Mouse (Mus musculus): Measurements from ENCODE around the gene Nudt8.

DNA sequence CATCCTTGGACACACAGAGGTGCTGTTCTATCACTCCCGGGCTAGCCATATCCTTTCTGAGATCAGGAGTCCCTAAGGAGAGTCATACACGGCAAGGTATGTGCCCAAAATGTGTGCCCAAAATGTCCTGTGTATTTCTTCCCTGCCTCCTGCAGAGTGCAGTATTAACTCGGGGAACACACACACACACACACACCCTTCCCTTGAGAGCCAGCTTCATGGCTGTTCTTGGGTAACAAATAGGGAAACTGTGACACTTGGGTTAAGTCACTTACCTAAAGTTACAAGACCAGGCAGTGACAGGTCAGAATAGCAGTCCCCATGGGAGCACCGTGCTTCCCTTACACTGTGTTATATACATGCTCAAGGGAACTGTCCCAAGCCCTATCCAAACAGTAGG, 36.4 kb upstream of the Nudt8 start:
- TF ChIP-seq CTCF (IDR thresholded peaks at IDR 0.05; ENCODE audit: low read depth, low read length), result 0 out of 2 replicates have a peak, but pooled peaks have one; percentile 14
- no peak for TF ChIP-seq POLR2A (IDR thresholded peaks at IDR 0.05; ENCODE audit: extremely low read depth, insufficient read depth, low read length)
